Mouse (Mus musculus) heart, adult 8-10 months (tissue): Measurements from ENCODE around the gene Ly6g. TPM values are rescaled to one million over a fixed set of nuclear protein-coding genes. Genes with fewer than 3 reads are reported as not detected.
"Not testable (repeated sequence)": the region's sequence is repeated elsewhere in the genome, so short reads cannot be mapped to it uniquely, and the experiment has no call there.

Experiments used
- DNase-seq: peaks from one replicate; pipeline ENCODE4 v3.0.0; 2022; ENCODE audit warnings: low spot score
- total RNA-seq, 4 experiments: library from RNA; stranded (reverse); gene quantifications; 2 replicates each; pipeline ENCODE4 v1.2.4; 2022

Gene Ly6g
- total RNA-seq, result not detected

GRCm38 (mm10) chr15:75154940-75155339 lies at the start of gene Ly6g:
Gene Ly6g, plus strand, starts transcription at chr15:75155240.
- DNase-seq, result no peak

- not testable (repeated sequence) for DNase-seq
Observed at GRCm38 (mm10) chr15:75110424-75110823, 44.6 kb upstream of the Ly6g start.

GRCm38 (mm10) chr15:75111861-75112630 lies 43.0 kb upstream of the Ly6g start, which contains the start of gene Ly6c2:
Gene Ly6c2, minus strand, starts transcription at chr15:75111970.
- not testable (repeated sequence) for DNase-seq

- no peak for DNase-seq
Observed at GRCm38 (mm10) chr15:75116525-75116924, 38.5 kb upstream of the Ly6g start.

- DNase-seq, result not testable (repeated sequence)
Observed at GRCm38 (mm10) chr15:75117481-75117880, 37.6 kb upstream of the Ly6g start.

- peak; percentile 13 for DNase-seq
Observed at GRCm38 (mm10) chr15:75118742-75119141, 36.3 kb upstream of the Ly6g start.

- no peak for DNase-seq
Observed at GRCm38 (mm10) chr15:75120066-75120465, 35.0 kb upstream of the Ly6g start.

GRCm38 (mm10) chr15:75132346-75132745 lies 22.7 kb upstream of the Ly6g start:
- not testable (repeated sequence) for DNase-seq

- not testable (repeated sequence) for DNase-seq
Observed at GRCm38 (mm10) chr15:75135090-75135783, 19.8 kb upstream of the Ly6g start.

GRCm38 (mm10) chr15:75137739-75138138 lies 17.3 kb upstream of the Ly6g start:
- not testable (repeated sequence) for DNase-seq

- not testable (repeated sequence) for DNase-seq
Observed at GRCm38 (mm10) chr15:75141812-75142360, 13.2 kb upstream of the Ly6g start.

GRCm38 (mm10) chr15:75143735-75144134 lies 11.3 kb upstream of the Ly6g start:
- no peak for DNase-seq

- no peak for DNase-seq
Observed at GRCm38 (mm10) chr15:75153087-75153486, 2.0 kb upstream of the Ly6g start.

- DNase-seq, result no peak
Observed at GRCm38 (mm10) chr15:75157646-75158045, 2.6 kb downstream of the Ly6g start.

- DNase-seq, result no peak
Observed at GRCm38 (mm10) chr15:75175506-75175905, 20.5 kb downstream of the Ly6g start.

GRCm38 (mm10) chr15:75186291-75186690 lies 31.3 kb downstream of the Ly6g start:
- DNase-seq, result no peak

- no peak for DNase-seq
Observed at GRCm38 (mm10) chr15:75189116-75189515, 34.1 kb downstream of the Ly6g start.

- not testable (repeated sequence) for DNase-seq
Observed at GRCm38 (mm10) chr15:75190560-75190959, 35.5 kb downstream of the Ly6g start.
